Mouse (Mus musculus) lung, adult 18-20 months (tissue): ENCODE data around the gene Rpl11.
"Not testable (repeated sequence)": the region's sequence is repeated elsewhere in the genome, so short reads cannot be mapped to it uniquely, and the experiment has no call there.

Source experiments
- DNase-seq, 2 experiments: peaks; one replicate each; pipeline ENCODE4 v3.0.0; 2022; ENCODE audit warnings: mixed read lengths in 2 of 2

Rpl11 gene

GRCm38 (mm10) chr4:136053247-136053596 lies at the start of gene Rpl11:
TSS of gene Rpl11 (minus strand) at chr4:136053428.
- peak; percentile 94 to 95 for DNase-seq

- not testable (repeated sequence) for DNase-seq
These were observed 48.5 kb upstream of the Rpl11 start for GRCm38 (mm10) chr4:136101753-136102152.

- DNase-seq, result no peak
These were observed 47.3 kb upstream of the Rpl11 start for GRCm38 (mm10) chr4:136100396-136101070.

GRCm38 (mm10) chr4:136098446-136098845 lies 45.2 kb upstream of the Rpl11 start:
- no peak for DNase-seq

GRCm38 (mm10) chr4:136096446-136097113 lies 43.4 kb upstream of the Rpl11 start:
- DNase-seq, result no peak

- no peak for DNase-seq
These were observed 42.4 kb upstream of the Rpl11 start for GRCm38 (mm10) chr4:136095490-136096105.

GRCm38 (mm10) chr4:136094519-136095219 lies 41.4 kb upstream of the Rpl11 start:
- DNase-seq, result no peak

GRCm38 (mm10) chr4:136092498-136092897 lies 39.3 kb upstream of the Rpl11 start:
- DNase-seq, result no peak

GRCm38 (mm10) chr4:136091346-136091745 lies 38.1 kb upstream of the Rpl11 start:
- no peak for DNase-seq

GRCm38 (mm10) chr4:136089748-136090583 lies 36.7 kb upstream of the Rpl11 start:
- no peak for DNase-seq

GRCm38 (mm10) chr4:136088971-136089747 lies 35.9 kb upstream of the Rpl11 start:
- DNase-seq, result no peak

- DNase-seq, result no peak
These were observed 35.1 kb upstream of the Rpl11 start for GRCm38 (mm10) chr4:136088364-136088763.

GRCm38 (mm10) chr4:136087261-136087660 lies 34.0 kb upstream of the Rpl11 start:
- no peak for DNase-seq

GRCm38 (mm10) chr4:136084840-136085239 lies 31.6 kb upstream of the Rpl11 start:
- no peak for DNase-seq

- DNase-seq, result no peak
These were observed 30.3 kb upstream of the Rpl11 start for GRCm38 (mm10) chr4:136083269-136084105.

- DNase-seq, result peak; percentile 28 to 35
These were observed 28.5 kb upstream of the Rpl11 start for GRCm38 (mm10) chr4:136081729-136082128.

- DNase-seq, result no peak
These were observed 25.4 kb upstream of the Rpl11 start for GRCm38 (mm10) chr4:136078649-136079048.

- DNase-seq, result no peak
These were observed 23.7 kb upstream of the Rpl11 start for GRCm38 (mm10) chr4:136076776-136077538.

GRCm38 (mm10) chr4:136071178-136071714 lies 18.0 kb upstream of the Rpl11 start:
- peak; percentile 75 to 78 for DNase-seq

- no peak for DNase-seq
These were observed 17.4 kb upstream of the Rpl11 start for GRCm38 (mm10) chr4:136070592-136070991.
